Mouse (Mus musculus) spleen, postnatal 36 days (tissue): ENCODE results near the gene Shq1.

ENCODE experiments used
- DNase-seq, 2 experiments: peaks; one replicate each; pipeline ENCODE4 v3.0.0; 2022; ENCODE audit warnings: low spot score in 2 of 2, mixed read lengths in 1 of 2

Shq1 gene

DNA sequence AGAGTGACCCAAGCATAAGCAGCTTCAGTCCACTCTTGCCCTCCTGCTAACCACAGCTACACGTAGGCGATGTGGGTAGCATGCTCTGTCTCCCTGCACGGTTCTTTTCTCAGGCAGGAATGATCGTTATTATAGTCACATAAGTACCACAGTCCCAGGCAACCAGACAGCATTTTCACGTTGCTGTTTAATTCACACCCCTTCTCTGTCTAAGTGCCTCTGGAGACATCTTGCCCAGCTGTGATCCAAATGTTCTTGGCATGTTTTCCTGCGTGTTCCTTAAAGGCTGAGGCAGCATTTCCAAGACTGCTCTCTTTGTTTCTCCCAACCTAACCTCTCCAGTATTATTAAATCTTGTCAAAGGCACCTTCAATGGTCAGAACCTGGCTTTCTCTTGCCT is 67.3 kb downstream of the Shq1 start:
- DNase-seq = no peak

DNA sequence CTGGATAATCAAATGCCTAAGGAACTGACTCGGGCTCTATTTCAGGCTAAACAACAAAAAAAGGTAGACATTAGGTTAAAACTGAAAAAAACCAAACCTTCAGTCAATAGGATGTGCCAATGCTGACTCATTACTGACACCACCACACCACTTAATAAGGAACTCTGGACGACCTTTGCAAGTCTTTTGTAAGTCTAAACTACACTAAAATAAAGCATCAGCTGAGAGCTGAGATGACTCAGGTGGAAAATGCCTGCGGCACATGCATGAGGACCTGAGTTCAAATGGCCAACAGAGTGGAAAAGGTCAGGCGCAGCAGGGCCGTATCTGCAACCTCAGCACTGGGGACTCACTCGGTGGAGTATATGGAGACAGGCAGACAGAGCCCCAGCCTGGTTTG is 69.3 kb downstream of the Shq1 start:
- DNase-seq = no peak

DNA sequence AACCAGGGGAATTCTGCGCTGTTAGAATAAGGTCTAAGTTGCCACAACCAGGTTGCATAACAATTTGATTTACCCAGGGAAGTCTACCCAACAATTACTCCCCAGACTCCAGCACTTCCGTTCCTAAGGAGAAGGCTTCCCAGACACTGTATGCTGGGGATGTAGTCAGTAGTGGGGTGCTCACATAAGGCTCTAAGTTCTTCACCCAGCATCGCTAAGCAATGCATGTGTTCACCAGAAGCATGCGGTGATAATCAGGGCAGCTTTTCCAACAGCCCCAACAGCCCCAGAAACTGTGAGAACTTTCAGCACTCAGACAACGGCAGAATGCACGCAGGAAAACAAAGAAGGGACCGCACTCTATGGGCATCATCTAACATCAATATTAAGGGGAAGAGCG is 77.1 kb downstream of the Shq1 start:
- DNase-seq = no peak

DNA sequence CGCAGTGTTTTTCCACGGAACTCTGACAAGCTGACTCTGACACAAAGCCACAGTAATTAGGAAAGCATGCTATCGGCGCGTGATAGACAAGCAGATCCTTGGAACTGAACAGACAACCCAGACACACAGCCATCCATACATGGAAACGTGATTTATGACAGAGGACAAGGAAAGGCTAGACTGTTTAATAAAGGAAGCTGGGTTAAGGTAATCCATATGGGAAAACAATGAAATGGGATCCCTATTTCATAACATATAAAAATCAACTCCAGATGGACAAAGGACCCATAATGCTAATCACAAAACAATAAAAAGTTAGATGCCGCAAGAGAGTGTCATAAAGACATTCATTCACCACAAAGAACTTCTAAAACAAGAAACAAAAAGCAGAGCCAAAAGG is 78.0 kb downstream of the Shq1 start:
- DNase-seq = no peak

DNA sequence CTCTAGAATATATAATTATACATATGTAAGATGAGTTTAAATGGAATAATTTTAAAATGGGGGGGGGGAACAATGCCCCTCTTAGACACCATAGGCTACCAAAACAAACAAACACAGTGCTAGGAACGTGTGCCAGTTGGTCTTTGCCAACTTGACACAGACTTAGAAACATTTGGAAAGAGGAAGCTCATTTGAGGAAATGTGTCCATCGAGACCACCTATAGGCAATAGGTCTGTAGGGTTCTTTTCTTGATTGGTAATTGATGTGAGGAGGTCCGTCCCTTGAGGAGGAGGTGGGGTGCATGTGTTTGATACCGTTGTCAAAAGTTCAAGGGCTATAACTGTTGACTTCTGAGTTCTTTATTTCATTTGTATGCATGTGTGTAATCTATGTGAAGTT is 80.4 kb downstream of the Shq1 start:
- no peak for DNase-seq

DNA sequence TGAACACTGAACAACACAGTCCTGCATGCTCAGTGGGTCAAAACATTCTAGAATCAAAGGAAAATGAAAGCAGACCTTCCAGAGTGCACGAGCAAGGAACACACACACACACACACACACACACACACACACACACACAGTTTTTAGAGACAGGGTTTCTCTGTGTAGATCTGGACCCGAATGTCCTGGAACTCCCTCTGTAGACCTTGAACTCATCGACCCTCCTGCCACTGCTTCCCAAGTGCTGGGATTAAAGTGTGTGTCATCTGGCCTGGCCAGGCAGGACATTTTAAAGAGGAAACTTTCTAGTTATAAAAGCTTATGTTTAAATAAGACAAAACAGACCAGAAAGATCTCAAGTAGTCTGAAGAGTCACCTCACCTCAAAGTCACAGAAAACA is 82.1 kb downstream of the Shq1 start:
- no peak for DNase-seq

DNA sequence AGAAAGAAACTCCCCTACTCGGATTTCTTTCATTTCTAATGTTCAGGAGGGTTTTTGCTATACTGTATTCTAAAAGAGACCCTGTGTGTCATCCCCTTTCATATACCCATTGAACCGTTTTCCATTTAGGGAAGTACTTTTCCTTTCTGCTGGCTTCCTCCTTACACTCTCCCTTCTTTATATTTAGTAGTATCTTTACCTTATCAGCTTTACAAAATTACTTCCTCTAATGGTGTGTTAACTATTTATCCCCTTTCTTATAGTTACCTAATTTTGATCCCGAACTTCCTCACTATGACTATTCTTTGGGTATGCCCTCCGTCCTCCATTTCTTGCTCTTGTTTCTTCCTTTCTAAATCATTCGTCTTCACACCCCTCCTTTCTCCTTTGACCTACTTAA is 84.2 kb downstream of the Shq1 start:
- DNase-seq = no peak

DNA sequence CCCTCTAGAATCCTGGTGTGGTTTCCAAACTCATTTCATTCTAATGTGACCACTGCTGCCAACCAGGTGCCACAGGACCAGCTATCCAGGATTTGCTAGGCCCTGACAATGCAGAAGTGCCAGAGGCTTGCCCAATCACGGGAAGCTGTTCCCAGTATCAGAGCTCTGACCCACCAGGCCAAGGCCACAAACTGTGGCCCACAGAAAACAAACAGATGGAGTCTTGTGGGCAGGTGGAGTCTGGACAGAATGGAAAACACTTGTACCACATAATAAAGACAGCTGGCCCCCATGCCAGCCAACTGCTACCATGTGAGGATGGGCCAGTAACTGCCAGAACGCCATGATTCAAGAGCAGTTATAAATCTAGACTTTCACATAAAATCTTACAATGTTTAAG is 89.0 kb downstream of the Shq1 start:
- no peak for DNase-seq

DNA sequence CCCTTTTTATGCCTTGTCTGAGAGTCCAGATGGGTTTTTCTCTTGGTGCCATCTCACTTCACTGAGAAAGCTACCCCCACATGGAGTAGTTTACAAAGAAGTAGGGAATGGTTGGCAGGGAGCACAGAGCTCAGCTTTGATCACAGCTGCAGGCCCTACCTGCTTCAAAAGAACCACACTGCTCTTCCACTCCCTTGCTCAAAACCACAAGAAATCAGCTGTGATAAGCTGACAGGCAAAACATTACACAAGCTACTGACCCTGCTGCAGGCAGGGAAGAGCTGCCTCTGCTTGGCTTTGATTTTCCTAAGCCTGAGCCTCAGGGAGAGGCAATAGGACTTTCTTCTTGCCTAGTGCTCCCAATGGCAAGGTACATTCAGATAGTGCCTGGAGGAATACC is 89.9 kb downstream of the Shq1 start:
- DNase-seq = no peak

DNA sequence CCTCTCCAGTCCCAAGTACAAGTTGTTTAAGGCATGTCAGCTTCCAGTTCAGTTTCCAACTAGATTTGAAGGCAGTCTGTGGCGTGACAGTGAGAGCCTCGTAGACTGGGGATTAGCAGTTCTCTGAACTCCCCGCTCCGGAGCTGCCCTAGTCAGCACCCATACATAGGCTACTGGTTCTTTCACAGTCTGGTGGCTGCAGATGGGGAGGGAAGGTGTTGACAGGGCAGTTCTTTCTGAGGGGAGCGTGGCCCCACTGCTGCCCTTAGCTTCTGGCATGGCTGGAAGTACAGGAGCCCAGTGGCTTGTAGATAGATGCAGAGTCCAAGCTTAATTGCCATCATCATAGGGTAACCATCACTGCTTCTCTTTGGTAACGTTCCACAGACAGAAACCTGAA is 93.4 kb downstream of the Shq1 start:
- no peak for DNase-seq

DNA sequence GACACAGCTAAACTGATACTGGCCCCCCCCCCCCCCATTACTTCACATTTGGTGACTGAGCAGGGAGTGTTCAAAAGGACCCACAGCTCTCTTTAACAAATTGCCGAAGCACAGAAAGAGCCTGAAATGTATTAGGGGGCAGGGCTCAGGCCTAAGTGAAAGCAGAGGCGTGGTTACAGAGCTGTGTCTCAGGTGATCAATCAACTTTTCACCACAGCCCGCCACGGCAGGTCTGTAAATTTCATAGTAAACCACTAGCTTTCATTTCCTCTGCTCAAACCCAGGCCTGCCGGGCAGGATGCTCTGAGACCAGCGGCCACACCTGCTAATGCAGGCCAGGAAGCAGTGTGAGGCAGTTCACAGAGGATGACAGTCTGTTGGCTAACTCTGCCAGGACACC is 94.8 kb downstream of the Shq1 start:
- peak; percentile 4 to 17 for DNase-seq

DNA sequence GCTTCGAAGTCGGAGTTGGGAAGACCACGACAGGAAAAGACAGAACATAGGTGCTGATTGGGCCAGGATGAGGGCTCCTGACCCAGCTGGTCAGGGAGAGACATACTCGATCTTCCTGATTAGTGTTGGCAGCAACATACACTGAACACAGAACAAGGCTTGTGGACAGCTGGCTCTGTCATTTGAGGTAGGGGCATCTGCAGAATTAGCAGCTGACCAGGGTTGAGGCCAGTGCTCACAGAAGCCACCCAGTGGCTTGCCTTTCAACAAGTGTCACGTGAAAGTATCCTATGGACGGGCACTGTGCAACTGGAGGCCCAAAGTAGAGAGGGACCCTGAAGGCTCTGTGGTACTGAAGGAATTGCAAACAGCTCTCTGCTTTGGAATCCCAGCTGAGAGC is 104.2 kb downstream of the Shq1 start:
- DNase-seq = no peak

DNA sequence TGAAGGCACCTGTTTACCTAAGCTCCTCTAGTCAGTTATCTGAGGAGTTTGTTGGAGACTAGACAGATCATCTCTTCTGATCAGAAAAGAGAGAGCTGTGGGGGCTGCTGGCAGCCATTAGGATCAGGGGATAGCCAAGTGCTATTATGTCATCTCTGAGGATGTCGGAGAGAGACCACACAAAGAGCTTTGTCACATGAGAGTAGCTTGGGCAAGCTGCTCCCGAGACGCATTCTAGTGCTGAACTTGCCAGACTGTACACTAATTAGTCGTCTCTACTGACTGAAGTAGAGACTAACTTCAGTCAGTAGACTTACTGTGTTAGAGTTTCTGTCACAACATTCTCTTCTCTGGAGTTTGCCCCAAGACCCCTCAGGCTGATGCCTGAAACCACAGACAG is 106.4 kb downstream of the Shq1 start:
- no peak for DNase-seq

DNA sequence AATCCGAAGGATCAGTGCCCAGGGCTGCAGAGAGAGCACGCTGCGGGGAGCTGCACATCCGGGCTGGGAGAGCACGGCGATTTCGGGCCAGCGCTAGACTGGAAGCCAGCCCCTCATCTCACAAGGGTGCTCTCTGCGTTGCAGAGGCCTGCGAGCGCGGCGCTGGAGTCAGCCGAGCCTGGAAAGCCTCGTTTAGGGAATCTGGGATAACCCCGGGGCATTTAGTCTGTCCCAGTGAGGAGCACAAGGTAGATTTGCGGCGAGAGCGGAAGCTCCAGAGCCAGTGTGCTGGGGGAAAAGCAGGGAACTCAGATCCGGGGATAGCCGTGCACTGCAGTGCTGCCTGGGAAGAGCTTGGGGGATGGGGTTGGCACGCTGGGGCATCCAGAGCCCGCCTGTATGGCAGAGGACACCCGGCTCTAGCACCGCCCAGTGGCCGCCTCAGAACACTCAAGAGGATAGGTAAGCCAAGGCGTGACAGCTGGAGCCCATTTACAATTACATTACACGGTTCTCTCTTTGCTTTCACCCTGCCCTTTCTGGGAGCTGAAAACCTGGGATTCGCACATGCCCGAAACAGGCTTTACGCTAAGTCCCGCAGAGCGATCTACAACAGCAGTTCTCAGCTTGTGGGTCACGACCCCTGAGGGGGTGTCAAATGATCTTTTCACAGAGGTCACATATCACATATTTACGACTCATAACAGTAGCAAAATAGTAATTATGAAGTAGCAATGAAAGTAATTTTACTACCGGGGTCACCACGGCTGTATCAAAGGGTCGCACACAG is 107.2 kb downstream of the Shq1 start:
- no peak for DNase-seq

DNA sequence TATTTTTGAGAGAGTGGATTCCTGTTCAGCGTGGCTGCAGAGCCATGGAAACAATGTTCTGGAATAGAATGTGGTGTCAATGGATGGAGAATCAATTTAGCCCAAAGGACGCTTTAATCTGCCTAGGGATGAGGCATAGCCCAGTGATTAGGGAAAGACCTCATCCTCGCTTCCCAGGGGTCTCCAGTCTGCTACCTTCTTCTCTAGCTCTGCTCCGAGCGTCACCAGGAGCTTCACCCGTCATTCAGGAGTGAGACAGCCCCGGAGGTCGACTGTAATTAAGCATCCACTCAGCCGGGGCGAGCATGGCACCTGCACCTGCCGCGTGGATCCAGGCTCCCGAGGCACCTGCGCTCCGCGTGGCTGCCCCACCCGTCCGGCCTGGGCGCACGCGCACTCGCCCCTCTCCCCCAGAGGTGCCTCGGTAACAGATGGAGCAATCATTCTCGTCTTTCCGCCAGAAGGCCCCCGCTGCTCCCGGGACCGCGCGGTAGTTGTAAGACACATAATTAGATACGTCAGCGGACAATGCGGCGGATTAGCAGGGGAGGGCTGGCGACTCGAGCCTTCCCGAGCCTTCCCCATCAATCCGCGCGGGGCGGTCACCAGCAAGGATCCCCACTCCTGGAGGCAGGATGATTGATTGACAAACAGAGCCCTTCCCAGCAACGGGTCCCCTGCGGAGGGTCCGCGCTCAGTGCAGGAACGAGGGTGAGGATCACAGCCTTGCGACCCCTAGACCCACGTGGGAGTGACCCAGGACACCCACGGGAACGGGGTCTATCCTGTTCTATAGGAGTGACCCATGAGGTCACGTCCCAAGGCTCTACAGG is 108.0 kb downstream of the Shq1 start:
- DNase-seq = no peak

DNA sequence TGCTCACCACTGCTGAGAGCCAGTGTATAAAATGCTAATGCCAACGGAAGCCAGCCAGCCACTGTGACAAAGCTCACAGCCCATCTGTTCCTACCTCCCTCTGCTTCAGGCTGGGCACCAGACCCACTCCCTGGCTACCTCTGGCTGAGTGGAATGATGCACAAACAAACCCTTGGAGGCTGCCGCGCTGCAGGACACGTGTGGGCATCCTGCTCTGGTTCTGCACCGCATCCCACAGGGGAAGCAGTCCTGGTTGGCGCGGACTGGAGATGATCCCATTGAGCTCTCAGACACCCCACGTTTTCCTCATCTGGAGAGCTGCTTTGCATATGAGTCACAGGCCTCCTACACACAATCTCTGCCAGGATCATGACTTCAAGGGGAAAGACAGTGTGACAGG is 112.9 kb downstream of the Shq1 start:
- no peak for DNase-seq

DNA sequence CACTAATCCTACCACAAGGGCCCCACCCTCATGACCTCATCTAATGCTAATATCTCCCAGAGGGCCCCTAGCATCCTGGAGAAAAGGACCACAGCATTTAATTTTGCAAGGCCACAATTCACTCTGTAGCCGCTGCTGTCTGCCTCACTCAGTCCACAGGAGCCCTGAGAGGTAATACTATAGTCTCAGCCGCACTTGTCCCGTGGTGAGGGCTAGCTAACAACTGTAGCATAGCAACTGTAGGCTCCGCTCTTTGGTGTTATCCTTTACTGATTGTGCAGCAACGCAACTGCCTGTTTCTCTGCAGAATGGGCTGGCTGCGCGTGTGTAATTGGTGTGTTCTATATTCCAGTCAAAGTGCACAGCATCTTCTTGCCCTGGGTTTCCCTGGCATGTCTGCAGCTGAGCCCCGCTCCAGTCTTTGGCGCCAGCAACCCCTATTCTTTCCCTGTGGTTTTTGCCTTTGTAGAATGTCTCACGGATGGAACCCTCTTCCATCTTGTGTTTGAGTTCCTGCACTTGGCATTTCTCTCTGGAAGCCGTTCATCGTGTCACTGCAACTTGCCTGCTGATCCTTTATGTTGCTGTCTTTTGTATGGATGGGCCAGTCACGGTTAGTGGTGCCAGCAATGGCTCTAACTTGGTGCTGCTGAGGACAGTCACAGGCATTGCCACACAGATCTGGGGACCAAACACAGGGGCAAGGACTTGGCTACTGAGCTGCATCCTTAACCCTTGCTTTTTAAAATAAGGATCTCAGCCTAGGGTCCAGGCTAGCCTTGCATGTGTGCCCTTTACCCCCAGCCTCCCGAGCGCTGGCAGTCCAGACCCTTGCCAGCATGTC is 128.6 kb downstream of the Shq1 start:
- no peak for DNase-seq

DNA sequence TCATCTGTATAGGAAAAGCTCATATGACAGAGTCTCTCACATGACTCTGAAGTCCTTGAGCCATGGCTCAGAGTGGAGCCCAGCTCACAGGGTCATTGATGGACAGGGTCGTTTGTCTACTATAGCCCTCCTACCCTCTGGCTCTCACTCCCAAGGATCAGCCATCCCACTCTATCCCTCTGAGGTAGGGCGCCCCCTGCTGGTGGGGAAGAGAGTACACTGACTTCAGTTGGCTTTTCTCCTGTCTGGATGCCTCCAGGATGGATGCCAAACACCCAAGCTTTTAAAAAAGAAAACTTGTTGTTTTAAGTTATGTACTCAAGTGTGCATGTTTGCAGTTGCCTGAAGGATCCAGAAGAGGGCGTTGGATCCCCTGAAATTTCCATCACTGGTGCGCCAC is 131.3 kb downstream of the Shq1 start:
- DNase-seq = no peak

DNA sequence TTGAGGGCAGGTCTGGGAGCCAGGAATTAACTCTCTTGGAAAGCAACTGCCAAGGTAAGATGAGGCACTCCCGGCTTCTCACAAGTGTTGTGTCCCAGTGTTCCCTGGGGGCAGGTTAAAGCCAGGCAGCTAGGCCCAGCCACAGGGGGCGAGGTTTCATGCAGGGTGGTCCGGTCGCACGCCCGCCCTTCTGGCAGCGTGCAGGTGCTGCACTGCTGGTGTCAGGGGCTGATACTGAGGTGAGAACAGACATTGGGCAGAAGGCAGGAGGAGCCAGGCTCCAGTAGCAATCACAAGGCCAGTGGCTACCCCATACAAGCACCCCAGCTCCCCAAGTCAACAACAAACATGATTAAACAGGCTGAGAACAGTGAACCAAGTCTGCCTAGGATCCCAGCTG is 132.4 kb downstream of the Shq1 start:
- DNase-seq = no peak

DNA sequence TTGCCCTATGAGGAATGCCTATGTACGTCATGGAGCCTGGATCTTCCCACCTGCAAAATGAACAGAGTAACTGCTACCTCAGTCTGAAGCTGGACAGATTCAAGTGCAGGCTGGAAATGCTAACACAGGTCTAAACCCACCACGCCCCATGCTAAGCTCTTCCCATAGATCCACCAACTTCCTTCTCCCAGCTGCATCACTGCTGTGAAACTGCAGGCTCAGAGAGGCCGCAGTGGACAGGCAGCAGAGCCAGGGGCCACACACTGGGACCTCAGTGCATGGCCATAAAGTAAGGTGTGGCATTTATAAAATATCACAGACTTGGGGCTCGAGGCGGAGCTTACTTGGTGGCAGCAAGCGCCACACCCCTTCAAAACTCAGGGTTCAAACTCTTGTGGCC is 133.0 kb downstream of the Shq1 start:
- no peak for DNase-seq

DNA sequence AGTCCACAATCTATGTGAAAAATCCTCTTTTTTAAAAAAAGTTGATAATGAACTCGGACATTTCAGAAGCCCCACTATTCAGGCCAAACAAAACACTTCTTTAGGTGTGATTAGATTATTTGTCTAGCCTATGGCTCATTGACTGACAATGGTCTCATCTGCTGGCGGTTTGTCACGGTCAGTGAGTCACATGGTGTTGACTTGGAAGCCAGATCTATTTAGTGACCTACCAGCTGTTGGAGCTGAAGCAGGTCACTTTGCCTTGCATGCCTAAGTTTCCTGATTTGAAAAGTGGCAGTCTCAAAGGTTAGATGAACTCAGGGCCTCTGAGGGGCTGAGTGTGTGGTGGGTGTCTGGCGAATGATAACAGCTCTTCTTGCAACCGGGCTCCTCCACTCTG is 133.9 kb downstream of the Shq1 start:
- DNase-seq = no peak

DNA sequence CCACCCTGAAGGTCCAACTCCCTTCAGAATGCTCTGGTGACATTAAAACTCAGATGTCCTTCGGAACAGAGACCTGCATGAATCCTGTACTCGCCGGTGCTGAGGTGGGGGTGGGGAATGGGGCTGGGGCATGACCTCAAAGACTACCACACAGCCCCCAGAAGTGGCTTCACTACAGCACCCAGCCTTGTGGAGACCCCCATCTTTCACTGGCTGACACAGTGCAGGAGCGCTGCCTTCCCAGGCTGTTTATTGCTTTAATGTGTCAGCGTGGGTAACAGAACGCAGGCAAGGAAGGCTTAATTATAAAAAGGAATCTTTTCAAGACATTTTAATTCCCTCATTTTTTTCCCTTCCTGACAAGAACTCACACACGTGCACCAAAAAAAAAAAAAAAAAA is 137.6 kb downstream of the Shq1 start:
- DNase-seq = no peak

DNA sequence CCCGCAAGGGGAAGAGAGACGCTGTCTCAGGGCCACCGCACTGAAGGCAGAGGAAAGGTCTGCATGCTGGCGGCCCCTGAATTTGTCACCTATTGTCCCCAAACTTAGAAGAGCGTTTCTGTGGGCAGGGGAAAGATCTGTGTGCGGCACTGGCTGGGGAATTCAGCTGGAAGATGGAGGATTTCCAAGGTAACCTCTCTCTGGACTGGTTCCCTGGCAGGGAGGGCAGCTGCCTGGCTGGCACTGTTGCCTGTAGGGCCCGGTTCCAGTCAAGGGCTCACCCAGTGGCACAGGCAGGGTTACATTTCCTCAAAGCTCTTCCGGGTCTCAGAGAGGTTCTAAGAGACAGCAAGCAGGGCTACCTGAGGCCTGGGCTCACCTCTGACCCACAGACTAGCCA is 138.6 kb downstream of the Shq1 start:
- no peak for DNase-seq
